Mouse (Mus musculus): ENCODE results near the gene Lbhd1.

DNA sequence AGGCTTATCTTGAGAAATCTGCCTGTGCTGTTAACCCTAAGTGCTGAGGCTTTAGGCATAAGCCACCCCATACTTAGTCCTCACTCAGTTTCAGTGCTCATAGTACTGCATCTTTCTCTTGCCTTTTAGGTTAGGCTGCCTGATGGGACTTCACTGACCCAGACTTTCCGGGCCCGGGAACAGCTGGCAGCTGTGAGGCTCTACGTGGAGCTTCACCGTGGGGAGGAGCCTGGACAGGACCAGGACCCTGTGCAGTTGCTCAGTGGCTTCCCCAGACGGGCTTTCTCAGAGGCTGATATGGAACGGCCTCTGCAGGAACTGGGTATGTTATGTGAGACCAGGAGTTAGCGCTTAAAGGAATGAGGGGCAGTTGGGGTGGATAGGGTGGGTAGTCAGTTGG is 8.5 kb upstream of the Lbhd1 start:
- no peak for TF ChIP-seq CTCF (IDR thresholded peaks at IDR 0.05; ENCODE audit: borderline replicate concordance, insufficient read depth, low read length)
- no peak for TF ChIP-seq POLR2A (IDR thresholded peaks at IDR 0.05; ENCODE audit: low read depth, low read length)

Data from embryonic fibroblast, embryonic 13.5 days (primary cell).